Mouse (Mus musculus): ENCODE results near the gene Gm10715.
"Not testable (repeated sequence)": the region's sequence is repeated elsewhere in the genome, so short reads cannot be mapped to it uniquely, and the experiment has no call there.

- not testable (repeated sequence) for TF ChIP-seq CTCF, EP300 (IDR thresholded peaks at IDR 0.05)
Observed at GRCm38 (mm10) chr9:3023985-3024648, 12.6 kb upstream of the Gm10715 start.
